Mouse (Mus musculus): ENCODE measurements around the gene Inca1.

Gene Inca1

GRCm38 (mm10) chr11:70669582-70670345, 30.2 kb downstream of the Inca1 start:
- DNase-seq (ENCODE audit: low read depth, low spot score): peak; percentile 97

GRCm38 (mm10) chr11:70668771-70669505, 31.0 kb downstream of the Inca1 start, which contains the start of gene Spag7:
TSS of gene Spag7 (minus strand) at chr11:70669416.
- DNase-seq (ENCODE audit: low read depth, low spot score): peak; percentile 100

DNA sequence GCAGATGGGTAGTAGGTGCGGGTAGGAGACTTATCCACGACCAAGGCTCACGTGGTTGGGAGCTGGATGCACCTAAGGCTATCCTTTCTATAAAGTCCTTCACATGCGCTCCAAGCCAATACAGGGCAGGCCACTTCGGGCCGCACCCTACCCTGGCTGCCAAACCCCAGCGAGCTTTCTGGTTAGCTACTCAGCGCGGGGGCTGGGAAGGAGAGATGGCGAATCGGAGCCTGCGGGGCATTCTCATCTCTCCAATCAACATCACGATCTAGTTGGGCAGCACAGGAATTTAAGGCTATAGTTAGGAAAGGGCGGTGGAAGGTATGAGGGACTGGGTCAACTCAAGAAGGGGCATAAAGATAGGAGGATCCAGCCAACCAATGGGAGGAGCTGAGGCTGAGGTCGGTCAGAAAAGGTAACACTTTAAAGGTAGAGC, 31.6 kb downstream of the Inca1 start:
- DNase-seq (ENCODE audit: low read depth, low spot score): no peak

- DNase-seq (ENCODE audit: low read depth, low spot score): no peak
Observed at GRCm38 (mm10) chr11:70667271-70668150, 32.4 kb downstream of the Inca1 start.

DNA sequence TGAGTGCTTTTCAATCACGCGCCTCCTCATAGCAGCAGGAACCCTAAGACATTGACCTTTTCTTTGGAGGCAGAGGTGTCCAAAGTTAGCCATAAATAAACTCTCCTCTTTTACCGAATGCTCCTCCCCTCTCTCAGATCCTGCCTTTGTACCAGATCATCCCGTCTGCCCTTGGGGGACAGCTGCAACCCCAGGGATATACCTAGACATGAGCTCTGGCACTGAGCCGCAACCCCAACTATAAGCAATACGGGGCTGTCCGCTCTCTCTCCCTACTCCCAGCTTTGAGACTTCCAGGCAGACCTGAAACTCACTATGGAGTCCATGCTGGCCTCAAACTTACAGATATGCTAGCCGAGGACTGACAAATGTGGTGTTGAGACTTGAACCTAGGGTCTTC, 33.3 kb downstream of the Inca1 start:
- DNase-seq (ENCODE audit: low read depth, low spot score): no peak

DNA sequence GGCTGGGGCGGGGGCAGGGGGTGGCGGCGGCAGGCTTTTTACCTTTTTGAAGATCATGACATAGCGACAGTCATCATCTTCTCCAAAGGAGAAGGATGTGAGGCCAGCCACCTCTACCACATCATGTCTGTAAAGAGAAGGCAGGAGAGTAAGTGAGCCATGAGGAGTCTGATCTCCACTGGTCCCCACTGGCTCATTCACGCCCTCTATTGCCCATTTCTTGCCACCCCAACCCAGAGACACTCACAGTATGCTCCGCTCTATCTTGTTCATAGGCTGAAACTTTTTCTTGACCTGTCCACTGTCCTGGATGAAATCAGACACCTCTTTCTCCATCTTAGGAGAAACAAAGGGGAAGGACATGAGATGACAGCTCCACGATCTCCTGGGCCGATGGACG, 35.2 kb downstream of the Inca1 start:
- DNase-seq (ENCODE audit: low read depth, low spot score): no peak

DNA sequence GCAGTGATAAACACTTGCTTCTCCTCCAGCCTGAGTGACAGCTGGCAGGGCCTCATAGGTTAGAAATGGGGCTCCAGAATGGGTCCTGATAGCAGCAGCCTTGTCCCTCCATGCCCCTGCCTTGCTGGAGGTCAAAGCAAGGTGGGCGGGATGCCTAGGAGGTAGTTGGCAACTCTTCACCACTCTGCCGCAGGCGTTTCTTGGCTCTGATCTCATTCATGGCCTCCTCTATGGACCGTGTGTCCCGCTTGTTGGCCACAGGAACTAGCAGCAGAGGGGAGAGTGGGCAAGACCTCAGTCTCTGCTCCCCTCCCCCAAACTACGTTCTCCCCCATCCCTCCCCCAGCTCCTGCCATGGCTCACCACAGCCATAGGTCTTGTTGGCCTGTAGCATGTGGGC, 36.0 kb downstream of the Inca1 start:
- no peak for DNase-seq (ENCODE audit: low read depth, low spot score)

DNA sequence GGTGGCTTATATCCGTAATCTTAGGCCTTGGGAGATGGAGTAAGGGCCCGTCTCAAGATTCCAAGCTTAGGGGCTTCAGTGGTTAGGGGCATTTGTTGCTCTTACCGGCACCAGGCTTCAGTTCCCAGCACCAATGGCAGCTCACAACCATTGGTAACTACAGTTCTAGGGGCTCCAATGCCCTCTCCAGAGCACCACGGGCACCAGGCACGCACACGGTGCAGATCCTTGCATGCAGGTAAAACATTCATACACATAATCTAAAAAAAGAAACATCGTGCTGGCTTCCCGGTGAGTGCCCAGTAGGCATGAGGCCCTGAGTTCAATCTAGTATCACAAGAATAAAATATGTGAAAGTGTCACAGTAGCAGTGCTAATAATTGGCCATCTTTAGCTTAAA, 36.9 kb downstream of the Inca1 start:
- DNase-seq (ENCODE audit: low read depth, low spot score): no peak

GRCm38 (mm10) chr11:70660571-70660970, 39.4 kb downstream of the Inca1 start:
- DNase-seq (ENCODE audit: low read depth, low spot score): no peak

DNA sequence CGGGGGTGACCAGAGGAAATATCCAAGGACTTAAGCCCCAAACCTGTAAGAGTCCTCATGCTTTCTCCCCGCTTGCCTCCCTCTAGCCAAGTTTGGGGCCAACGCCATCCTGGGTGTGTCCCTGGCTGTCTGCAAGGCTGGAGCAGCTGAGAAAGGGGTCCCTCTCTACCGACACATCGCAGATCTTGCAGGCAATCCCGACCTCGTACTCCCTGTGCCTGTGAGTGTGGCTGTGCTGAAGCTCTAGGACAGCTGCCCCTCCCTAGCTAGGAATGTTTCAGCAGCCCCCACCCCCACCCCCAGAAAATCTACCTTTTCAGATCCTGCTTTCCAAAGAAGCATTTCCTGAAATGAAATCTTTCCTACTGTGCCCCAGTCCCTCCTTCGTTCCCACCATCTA, 41.0 kb downstream of the Inca1 start:
- DNase-seq (ENCODE audit: low read depth, low spot score): peak; percentile 87

- DNase-seq (ENCODE audit: low read depth, low spot score): no peak
Observed at GRCm38 (mm10) chr11:70658521-70658920, 41.4 kb downstream of the Inca1 start.

DNA sequence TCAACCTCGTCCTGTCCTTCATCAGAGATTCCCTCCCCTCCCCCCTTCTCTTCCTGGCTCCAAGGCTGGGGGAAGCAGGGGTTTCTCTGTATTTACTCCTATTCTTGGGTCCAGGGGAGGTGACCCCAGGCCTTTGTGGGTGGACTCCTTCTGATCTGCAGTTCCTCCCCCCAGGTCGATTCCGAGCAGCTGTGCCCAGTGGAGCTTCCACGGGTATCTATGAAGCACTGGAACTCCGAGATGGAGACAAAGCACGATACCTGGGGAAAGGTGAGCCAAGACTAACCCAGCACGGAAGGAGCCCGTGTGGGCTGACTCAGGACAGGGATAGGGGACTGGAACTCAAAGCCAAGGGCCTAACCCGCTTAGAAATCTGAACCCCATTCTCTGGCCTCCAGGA, 42.0 kb downstream of the Inca1 start:
- DNase-seq (ENCODE audit: low read depth, low spot score): no peak

DNA sequence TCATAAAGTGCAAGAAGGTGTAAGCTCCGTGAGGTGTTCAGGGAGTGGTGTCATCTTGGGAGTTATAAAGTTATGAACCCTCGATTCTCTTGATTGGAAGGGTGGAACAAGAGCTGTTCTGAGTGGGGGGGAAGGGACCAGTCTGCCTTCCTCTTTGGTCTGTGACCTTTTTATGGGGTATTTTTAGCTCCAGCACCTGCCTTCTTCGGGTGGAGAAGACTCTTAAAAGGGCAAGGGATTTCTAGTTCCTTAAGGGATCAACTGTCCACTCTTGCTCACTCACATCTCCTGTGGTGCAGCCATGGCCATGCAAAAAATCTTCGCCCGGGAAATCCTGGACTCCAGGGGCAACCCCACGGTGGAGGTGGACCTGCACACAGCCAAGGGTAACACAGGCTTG, 42.4 kb downstream of the Inca1 start:
- DNase-seq (ENCODE audit: low read depth, low spot score): no peak

GRCm38 (mm10) chr11:70656964-70657363, 43.0 kb downstream of the Inca1 start, which contains the start of gene Eno3:
TSS of gene Eno3 (plus strand) at chr11:70657202.
- no peak for DNase-seq (ENCODE audit: low read depth, low spot score)

- DNase-seq (ENCODE audit: low read depth, low spot score): no peak
Observed at GRCm38 (mm10) chr11:70656456-70656927, 43.5 kb downstream of the Inca1 start.

DNA sequence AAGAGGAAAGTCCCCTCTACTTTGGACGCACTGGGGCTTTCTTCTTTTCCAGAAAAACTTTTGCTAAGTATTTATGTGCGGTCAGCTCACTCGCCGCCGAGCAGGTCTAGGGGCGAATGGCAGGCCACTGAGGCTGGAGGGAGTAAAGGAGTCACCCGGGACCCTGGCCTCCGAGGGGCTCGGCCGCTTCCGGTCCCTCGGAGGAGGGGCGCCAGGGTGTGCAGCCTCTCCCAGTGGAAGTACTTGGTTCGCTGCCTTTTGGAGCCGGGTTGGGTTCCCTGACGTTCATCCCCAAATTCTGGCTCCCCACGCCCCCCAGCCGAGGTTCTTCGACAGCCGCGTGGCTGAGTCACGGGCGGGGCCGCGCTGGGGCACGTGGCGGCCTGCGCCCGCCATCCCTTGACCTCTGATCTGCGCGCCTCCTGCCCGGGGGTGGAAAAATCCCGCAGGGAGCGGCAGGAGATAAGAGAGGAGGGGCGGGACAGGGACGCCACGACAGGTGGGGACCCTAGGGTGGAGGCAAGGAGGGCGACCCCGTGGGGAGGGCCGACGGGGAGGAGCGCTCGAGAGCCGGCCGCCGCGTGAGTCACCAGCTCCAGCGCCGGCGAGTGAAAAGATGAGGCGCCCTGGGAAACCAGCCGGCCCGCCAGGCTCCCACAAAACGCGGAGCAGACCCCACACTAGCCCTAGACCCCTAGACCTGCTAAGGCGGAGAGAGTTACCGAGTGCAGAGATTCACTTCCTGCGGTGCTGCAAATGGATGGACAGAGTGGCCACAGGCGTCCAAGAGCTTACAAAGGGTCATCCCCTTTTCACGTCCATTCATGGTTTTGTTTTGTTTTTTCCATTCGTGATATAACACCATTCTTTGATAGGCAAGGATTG, 44.1 kb downstream of the Inca1 start:
- DNase-seq (ENCODE audit: low read depth, low spot score): peak; percentile 92

GRCm38 (mm10) chr11:70654923-70655570, 44.9 kb downstream of the Inca1 start:
- peak; percentile 86 for DNase-seq (ENCODE audit: low read depth, low spot score)

GRCm38 (mm10) chr11:70654198-70654922, 45.6 kb downstream of the Inca1 start, which contains the start of gene Pfn1:
TSS of gene Pfn1 (minus strand) at chr11:70654644.
- peak; percentile 84 for DNase-seq (ENCODE audit: low read depth, low spot score)

Measured in R1 (cell line).